Mouse (Mus musculus) forebrain, embryonic 11.5 days (tissue): ENCODE measurements at regions not wholly inside any gene's neighbourhood (a gene's known extent, or its start where the extent isn't known, plus 50 kb on each side); places are given as distances from the start of the nearest gene placed in this dataset.

Source experiments
- ATAC-seq: fragments of 200-750 bp; cut with Nextera tagmentation; replicated peaks from 2 replicates; pipeline ENCODE4 v1.8.0; 2017; ENCODE audit warnings: moderate TSS enrichment; ENCODE audit not compliant: low FRiP score
- DNase-seq: peaks from one replicate; pipeline ENCODE4 v3.0.0-alpha.2; 2017; ENCODE audit warnings: low spot score
- H3K27ac ChIP-seq: fragments of 300-500 bp; sonication (generic); 2 replicates; pipeline ENCODE4 v1.5.1; 2014; ENCODE audit warnings: low read depth, low read length
- H3K27me3 ChIP-seq: fragments of 300-500 bp; sonication (generic); 2 replicates; pipeline ENCODE4 v1.6.1; 2014; ENCODE audit warnings: mild to moderate bottlenecking, low read length, mixed read lengths; ENCODE audit not compliant: control insufficient read depth, insufficient read depth
- H3K36me3 ChIP-seq: fragments of 300-500 bp; sonication (generic); 2 replicates; pipeline ENCODE4 v1.6.1; 2014; ENCODE audit warnings: mild to moderate bottlenecking, low read length, moderate library complexity, mixed read lengths; ENCODE audit not compliant: control insufficient read depth, insufficient read depth
- H3K4me1 ChIP-seq: fragments of 300-500 bp; sonication (generic); replicated peaks from 2 replicates; pipeline ENCODE4 v1.6.1; 2014; ENCODE audit warnings: low read length, mixed read lengths; ENCODE audit not compliant: control insufficient read depth, insufficient read depth
- H3K4me2 ChIP-seq: fragments of 300-500 bp; sonication (generic); 2 replicates; pipeline ENCODE4 v1.6.1; 2014; ENCODE audit warnings: low read depth, mild to moderate bottlenecking, low read length, moderate library complexity, mixed read lengths; ENCODE audit not compliant: severe bottlenecking
- H3K4me3 ChIP-seq: fragments of 300-500 bp; sonication (generic); 2 replicates; pipeline ENCODE4 v1.5.1; 2014; ENCODE audit warnings: low read depth, low read length
- H3K9ac ChIP-seq: fragments of 300-500 bp; sonication (generic); 2 replicates; pipeline ENCODE4 v1.6.1; 2014; ENCODE audit warnings: low read length
- H3K9me3 ChIP-seq: fragments of 300-500 bp; sonication (generic); 2 replicates; pipeline ENCODE4 v1.6.1; 2016; ENCODE audit warnings: low read length, mixed read lengths; ENCODE audit not compliant: control insufficient read depth
- WGBS: fragments of 180-500 bp; shearing (Covaris S2); extraction: QIAGEN DNeasy Blood & Tissue Kit; methylation state at CpG from one replicate; pipeline ENCODE4 v1.1.7; 2014; 5-methylcytosine and 5-hydroxymethylcytosine counted together

GRCm38 (mm10) chr3:138609749-138610148, 83.8 kb downstream of the Eif4e start:
- WGBS = 62% methylated on average over 1 of the region's 1 CpGs
- Histone ChIP-seq H3K4me1 (no peaks in the 10 kb centered on the region), H3K9me3 (no peaks in the 10 kb centered on the region), H3K36me3 (no peaks in the 10 kb centered on the region), H3K9ac (no peak overlapping the region), H3K4me3 (no peak overlapping the region), H3K4me2 (no peak overlapping the region), H3K27ac (no peak overlapping the region), H3K27me3 (no peaks in the 10 kb centered on the region)
- DNase-seq (no peak), ATAC-seq (no peak)

GRCm38 (mm10) chr3:138612884-138613653, 87.1 kb downstream of the Eif4e start:
- no peak overlapping the region for H3K27ac ChIP-seq
- no peak overlapping the region for H3K9ac ChIP-seq
- H3K36me3 ChIP-seq = no peaks in the 10 kb centered on the region
- no peak overlapping the region for H3K4me2 ChIP-seq
- H3K4me3 ChIP-seq = no peak overlapping the region
- DNase-seq = no peak
- no peak for ATAC-seq
- H3K27me3 ChIP-seq = no peaks in the 10 kb centered on the region
- 86% methylated on average over 9 of the region's 9 CpGs for WGBS
- no peaks in the 10 kb centered on the region for H3K4me1 ChIP-seq
- no peaks in the 10 kb centered on the region for H3K9me3 ChIP-seq

GRCm38 (mm10) chr3:138613680-138614079, 87.7 kb downstream of the Eif4e start:
- no peaks in the 10 kb centered on the region for H3K4me1 ChIP-seq
- no peaks in the 10 kb centered on the region for H3K36me3 ChIP-seq
- H3K4me3 ChIP-seq = no peak overlapping the region
- no peaks in the 10 kb centered on the region for H3K9me3 ChIP-seq
- DNase-seq (no peak), ATAC-seq (no peak)
- H3K9ac ChIP-seq = no peak overlapping the region
- no peaks in the 10 kb centered on the region for H3K27me3 ChIP-seq
- no peak overlapping the region for H3K27ac ChIP-seq
- H3K4me2 ChIP-seq = no peak overlapping the region
- 98% methylated on average over 3 of the region's 3 CpGs for WGBS

GRCm38 (mm10) chr3:138614899-138615298, 88.9 kb downstream of the Eif4e start:
- Histone ChIP-seq H3K27ac (no peak overlapping the region), H3K4me3 (no peak overlapping the region), H3K27me3 (no peaks in the 10 kb centered on the region), H3K36me3 (no peaks in the 10 kb centered on the region), H3K9me3 (no peaks in the 10 kb centered on the region), H3K9ac (no peak overlapping the region), H3K4me2 (no peak overlapping the region), H3K4me1 (no peaks in the 10 kb centered on the region)
- DNase-seq (no peak), ATAC-seq (no peak)
- 93% methylated on average over 2 of the region's 2 CpGs for WGBS

GRCm38 (mm10) chr3:138620263-138620662, 94.3 kb downstream of the Eif4e start:
- H3K4me3 ChIP-seq = no peak overlapping the region
- no peak overlapping the region for H3K9ac ChIP-seq
- no peak overlapping the region for H3K27ac ChIP-seq
- WGBS = 88% methylated on average over 4 of the region's 4 CpGs
- no peaks in the 10 kb centered on the region for H3K27me3 ChIP-seq
- H3K36me3 ChIP-seq = no peaks in the 10 kb centered on the region
- DNase-seq = no peak
- H3K9me3 ChIP-seq = no peaks in the 10 kb centered on the region
- H3K4me1 ChIP-seq = no peaks in the 10 kb centered on the region
- ATAC-seq = no peak
- no peak overlapping the region for H3K4me2 ChIP-seq

GRCm38 (mm10) chr3:138624128-138624527, 98.1 kb downstream of the Eif4e start:
- Histone ChIP-seq H3K4me2 (no peak overlapping the region), H3K27ac (no peak overlapping the region), H3K4me3 (no peak overlapping the region), H3K9me3 (no peaks in the 10 kb centered on the region), H3K4me1 (no peaks in the 10 kb centered on the region), H3K9ac (no peak overlapping the region), H3K36me3 (no peaks in the 10 kb centered on the region), H3K27me3 (no peaks in the 10 kb centered on the region)
- ATAC-seq = no peak
- no peak for DNase-seq
- WGBS = 79% methylated on average over 2 of the region's 2 CpGs

- Histone ChIP-seq H3K27me3 (no peaks in the 10 kb centered on the region), H3K4me3 (no peak overlapping the region), H3K27ac (no peak overlapping the region), H3K4me2 (no peak overlapping the region), H3K36me3 (no peaks in the 10 kb centered on the region), H3K4me1 (no peaks in the 10 kb centered on the region), H3K9me3 (no peaks in the 10 kb centered on the region), H3K9ac (no peak overlapping the region)
- DNase-seq (no peak), ATAC-seq (no peak)
- 91% methylated on average over 4 of the region's 4 CpGs for WGBS
Observed at GRCm38 (mm10) chr3:138626230-138626629, 100.3 kb downstream of the Eif4e start.

GRCm38 (mm10) chr3:138630231-138630630, 104.3 kb downstream of the Eif4e start:
- WGBS = 87% methylated on average over 13 of the region's 13 CpGs
- H3K9me3 ChIP-seq = no peaks in the 10 kb centered on the region
- no peak overlapping the region for H3K9ac ChIP-seq
- DNase-seq (no peak), ATAC-seq (no peak)
- no peak overlapping the region for H3K4me2 ChIP-seq
- no peaks in the 10 kb centered on the region for H3K27me3 ChIP-seq
- no peak overlapping the region for H3K4me3 ChIP-seq
- no peaks in the 10 kb centered on the region for H3K4me1 ChIP-seq
- H3K27ac ChIP-seq = no peak overlapping the region
- no peaks in the 10 kb centered on the region for H3K36me3 ChIP-seq

GRCm38 (mm10) chr3:138632086-138632485, 106.1 kb downstream of the Eif4e start:
- no peaks in the 10 kb centered on the region for H3K9me3 ChIP-seq
- no peaks in the 10 kb centered on the region for H3K36me3 ChIP-seq
- H3K27ac ChIP-seq = no peak overlapping the region
- H3K4me1 ChIP-seq = no peaks in the 10 kb centered on the region
- H3K4me3 ChIP-seq = no peak overlapping the region
- WGBS = 77% methylated on average over 2 of the region's 2 CpGs
- no peaks in the 10 kb centered on the region for H3K27me3 ChIP-seq
- no peak for ATAC-seq
- H3K4me2 ChIP-seq = no peak overlapping the region
- no peak overlapping the region for H3K9ac ChIP-seq
- DNase-seq = no peak
